Mouse (Mus musculus) hindbrain, embryonic 15.5 days (tissue): ENCODE data around the gene 1810010H24Rik. TPM values are rescaled to one million over a fixed set of nuclear protein-coding genes. Genes with fewer than 3 reads are reported as not detected.
"Not testable (repeated sequence)": the region's sequence is repeated elsewhere in the genome, so short reads cannot be mapped to it uniquely, and the experiment has no call there.

ENCODE experiments used
- ATAC-seq: fragments of 200-750 bp; cut with Nextera tagmentation; 2 replicates; pipeline ENCODE4 v1.8.0; 2017; ENCODE audit warnings: low read depth, moderate number of reproducible peaks, moderate TSS enrichment; ENCODE audit not compliant: low FRiP score
- H3K27ac ChIP-seq: fragments of 300-500 bp; sonication (generic); replicated peaks from 2 replicates; pipeline ENCODE4 v1.5.1; 2015; ENCODE audit warnings: mild to moderate bottlenecking, inconsistent platforms
- H3K27me3 ChIP-seq: fragments of 300-500 bp; sonication (generic); 2 replicates; pipeline ENCODE4 v1.6.1; 2015; ENCODE audit warnings: control low read depth, inconsistent platforms
- H3K36me3 ChIP-seq: fragments of 300-500 bp; sonication (generic); 2 replicates; pipeline ENCODE4 v1.6.1; 2015; ENCODE audit warnings: control low read depth, inconsistent platforms
- H3K4me1 ChIP-seq: fragments of 300-500 bp; sonication (generic); replicated peaks from 2 replicates; pipeline ENCODE4 v1.6.1; 2015; ENCODE audit warnings: control low read depth, inconsistent platforms
- H3K4me2 ChIP-seq: fragments of 300-500 bp; sonication (generic); 2 replicates; pipeline ENCODE4 v1.6.1; 2015; ENCODE audit warnings: moderate library complexity, mild to moderate bottlenecking, inconsistent platforms
- H3K4me3 ChIP-seq: fragments of 300-500 bp; sonication (generic); 2 replicates; pipeline ENCODE4 v1.5.1; 2015; ENCODE audit warnings: mild to moderate bottlenecking, inconsistent platforms
- H3K9ac ChIP-seq: fragments of 300-500 bp; sonication (generic); 2 replicates; pipeline ENCODE4 v1.6.1; 2015; ENCODE audit warnings: inconsistent platforms
- H3K9me3 ChIP-seq: fragments of 300-500 bp; sonication (generic); 2 replicates; pipeline ENCODE4 v1.6.1; 2016; ENCODE audit warnings: control low read depth, inconsistent platforms
- WGBS: fragments of 180-500 bp; shearing (Covaris S2); methylation state at CpG from one replicate; pipeline ENCODE4 v1.1.7; 2015; 5-methylcytosine and 5-hydroxymethylcytosine counted together
- polyA plus RNA-seq: library from polyadenylated mRNA; unstranded; fragments of >200 nt; fragmentation: Nextera tagmentation; extraction: Ambion mirVana; gene quantifications from 2 replicates; pipeline ENCODE4 v1.2.1, GENCODE M21; 2015

The 1810010H24Rik gene
- 6.1 and 6.3 TPM in 2 replicates for polyA plus RNA-seq

DNA sequence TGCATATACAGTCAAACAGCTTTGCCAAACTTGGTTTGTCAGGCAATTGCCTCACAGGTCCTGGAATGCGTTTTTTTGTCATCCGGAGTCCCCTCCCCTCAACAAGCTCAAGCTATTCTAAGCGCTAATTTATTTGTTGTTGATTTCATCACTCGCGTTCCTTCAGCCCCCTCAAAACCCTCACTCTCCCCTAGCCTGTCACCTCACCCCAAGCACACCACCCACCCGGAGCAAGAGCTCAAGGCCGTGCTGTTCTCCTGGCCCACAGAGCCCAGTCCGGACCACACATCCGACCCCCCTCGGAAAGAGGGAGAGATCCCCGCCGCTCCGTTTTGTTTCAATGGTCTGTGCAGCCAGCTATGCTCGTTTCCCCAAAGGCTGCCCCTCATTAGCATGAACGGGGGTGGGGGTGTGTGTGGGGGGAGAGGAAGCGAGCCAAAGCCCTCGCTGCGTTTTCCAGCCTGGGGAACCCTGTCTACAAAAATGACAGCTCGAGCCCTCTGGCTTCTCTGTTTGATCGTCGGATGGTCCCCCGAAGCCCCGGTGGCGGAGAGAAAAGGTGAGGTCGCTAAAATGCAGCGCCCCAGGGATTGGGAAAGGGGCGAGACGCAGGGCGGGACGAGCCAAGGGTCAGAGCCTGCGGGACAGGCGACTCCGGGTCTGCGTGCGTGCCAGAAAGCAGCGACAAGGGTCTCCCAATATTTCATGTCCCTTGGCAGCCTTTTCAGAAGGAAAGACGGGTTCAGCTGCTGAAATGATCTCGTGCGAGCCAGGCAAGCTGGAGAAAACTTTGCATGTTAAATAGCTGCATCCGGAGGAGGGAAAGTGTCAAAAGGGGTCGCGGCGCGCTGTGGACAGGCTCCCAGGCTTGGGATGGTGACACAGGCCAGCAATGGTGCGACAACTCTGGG, at the start of gene 1810010H24Rik:
Gene 1810010H24Rik, plus strand, starts transcription at position 271 of the 911 bp plus-strand sequence.
- under 1% methylated on average over 45 of the region's 45 CpGs for WGBS
- Histone ChIP-seq H3K27me3 (no peaks in the 10 kb centered on the region), H3K4me1 (peaks cover 37% of the 10 kb centered on the region), H3K9ac (peak within 1 kb of the TSS; percentile 66), H3K27ac (peak within 1 kb of the TSS; percentile 73), H3K9me3 (no peaks in the 10 kb centered on the region), H3K4me2 (peak within 1 kb of the TSS; percentile 97), H3K36me3 (no peaks in the 10 kb centered on the region), H3K4me3 (peak within 1 kb of the TSS; percentile 53)
- ATAC-seq, result peak; percentile 20; the same call in 1 of the 2 replicates

DNA sequence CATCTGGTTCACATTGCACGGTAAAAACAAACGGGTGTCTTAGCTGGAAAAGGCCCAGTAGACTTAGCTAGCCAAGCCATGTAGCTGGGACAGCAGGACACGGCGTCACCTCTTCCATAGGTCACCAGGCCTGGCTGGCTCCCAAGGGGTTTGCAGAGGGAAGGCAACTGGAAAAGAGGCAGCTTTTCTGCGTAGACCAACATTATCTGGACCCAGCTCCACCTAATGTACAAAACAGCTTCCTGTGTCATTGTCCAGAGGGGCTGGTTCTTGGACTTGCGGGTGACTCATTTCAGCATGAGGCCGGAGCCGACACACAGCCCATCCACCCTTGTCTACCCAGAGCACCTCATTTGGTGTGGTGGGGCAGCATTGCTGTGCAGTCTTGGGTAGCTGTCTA, 49.3 kb upstream of the 1810010H24Rik start:
- Histone ChIP-seq H3K4me1 (no peaks in the 10 kb centered on the region), H3K9ac (no peak overlapping the region), H3K4me2 (no peak overlapping the region), H3K27ac (no peak overlapping the region), H3K27me3 (no peaks in the 10 kb centered on the region), H3K4me3 (no peak overlapping the region), H3K9me3 (no peaks in the 10 kb centered on the region), H3K36me3 (no peaks in the 10 kb centered on the region)
- WGBS, result 88% methylated on average over 8 of the region's 8 CpGs
- ATAC-seq, result no peak

DNA sequence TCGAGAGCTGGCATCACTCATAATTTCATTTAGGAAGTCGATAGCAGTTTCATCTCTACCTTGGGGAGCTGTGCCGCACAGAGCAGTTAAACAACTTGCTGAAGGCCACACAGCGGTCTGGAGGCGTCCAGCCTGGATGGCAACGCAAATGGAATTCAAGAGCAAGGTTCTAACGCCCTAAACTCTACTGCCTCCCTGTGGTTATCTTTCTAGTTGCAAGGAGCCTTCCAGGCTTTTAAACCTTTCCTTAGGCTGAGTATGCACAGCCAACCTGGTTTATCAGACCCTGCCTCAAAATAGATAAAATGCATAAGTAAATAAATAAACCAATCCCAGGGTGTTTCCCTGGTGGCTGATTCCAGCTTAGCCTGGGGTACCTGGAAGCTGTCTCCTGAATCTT, 45.0 kb upstream of the 1810010H24Rik start:
- Histone ChIP-seq H3K4me1 (no peaks in the 10 kb centered on the region), H3K4me2 (no peak overlapping the region), H3K9me3 (no peaks in the 10 kb centered on the region), H3K9ac (no peak overlapping the region), H3K27me3 (no peaks in the 10 kb centered on the region), H3K27ac (no peak overlapping the region), H3K4me3 (no peak overlapping the region), H3K36me3 (no peaks in the 10 kb centered on the region)
- no peak for ATAC-seq
- WGBS, result 25% methylated on average over 7 of the region's 7 CpGs

DNA sequence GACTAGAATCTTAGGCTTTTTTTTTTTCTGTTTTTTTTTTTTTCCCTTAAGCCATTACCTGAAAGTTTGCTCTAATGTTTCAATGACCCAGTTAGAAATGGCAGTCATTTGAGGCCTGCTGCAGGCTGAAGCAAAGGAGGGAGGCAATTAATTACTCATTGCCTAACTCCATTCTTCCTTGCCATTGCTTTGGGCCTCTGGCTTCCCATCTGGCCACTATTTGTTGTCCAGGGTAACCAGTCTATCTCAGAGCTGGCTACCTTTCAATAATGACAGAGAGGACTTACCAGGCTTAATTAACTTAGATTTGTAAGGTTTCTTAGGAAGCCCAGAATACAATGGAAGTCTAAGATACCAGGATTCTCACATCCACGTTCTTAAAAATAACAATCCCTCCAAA, 43.7 kb upstream of the 1810010H24Rik start:
- Histone ChIP-seq H3K4me2 (no peak overlapping the region), H3K36me3 (no peaks in the 10 kb centered on the region)

DNA sequence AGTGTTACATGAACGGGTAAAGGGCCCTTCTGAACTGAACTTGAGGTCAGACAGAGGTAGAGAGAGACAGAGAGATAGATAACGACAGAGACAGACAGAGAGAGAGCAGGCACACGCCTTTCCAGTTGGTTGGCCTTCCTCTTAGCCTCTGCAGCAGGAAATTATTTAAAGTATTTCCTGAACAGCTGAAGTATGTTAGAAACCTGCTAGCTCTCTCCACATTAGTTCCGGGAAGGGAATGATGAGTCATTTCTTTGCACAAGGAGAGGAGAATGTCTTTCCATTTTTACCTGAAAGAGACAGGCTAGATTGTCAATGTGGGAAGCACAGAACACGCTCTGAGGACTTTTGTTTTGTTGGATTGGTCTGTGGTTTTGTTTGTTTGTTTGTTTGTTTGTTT, 43.1 kb upstream of the 1810010H24Rik start:
- no peaks in the 10 kb centered on the region for H3K9me3 ChIP-seq
- H3K4me1 ChIP-seq, result no peaks in the 10 kb centered on the region
- no peaks in the 10 kb centered on the region for H3K27me3 ChIP-seq
- no peak overlapping the region for H3K4me3 ChIP-seq
- no peak overlapping the region for H3K9ac ChIP-seq
- 63% methylated on average over 5 of the region's 5 CpGs for WGBS
- H3K36me3 ChIP-seq, result no peaks in the 10 kb centered on the region
- H3K27ac ChIP-seq, result no peak overlapping the region
- H3K4me2 ChIP-seq, result no peak overlapping the region
- ATAC-seq, result no peak

More for the DNA sequence above, 43.7 kb upstream of the 1810010H24Rik start:
- H3K27ac ChIP-seq, result no peak overlapping the region
- WGBS, result 38% methylated on average over 1 of the region's 1 CpGs
- no peaks in the 10 kb centered on the region for H3K9me3 ChIP-seq
- ATAC-seq, result no peak
- H3K4me3 ChIP-seq, result no peak overlapping the region
- H3K27me3 ChIP-seq, result no peaks in the 10 kb centered on the region
- H3K4me1 ChIP-seq, result no peaks in the 10 kb centered on the region
- H3K9ac ChIP-seq, result no peak overlapping the region

DNA sequence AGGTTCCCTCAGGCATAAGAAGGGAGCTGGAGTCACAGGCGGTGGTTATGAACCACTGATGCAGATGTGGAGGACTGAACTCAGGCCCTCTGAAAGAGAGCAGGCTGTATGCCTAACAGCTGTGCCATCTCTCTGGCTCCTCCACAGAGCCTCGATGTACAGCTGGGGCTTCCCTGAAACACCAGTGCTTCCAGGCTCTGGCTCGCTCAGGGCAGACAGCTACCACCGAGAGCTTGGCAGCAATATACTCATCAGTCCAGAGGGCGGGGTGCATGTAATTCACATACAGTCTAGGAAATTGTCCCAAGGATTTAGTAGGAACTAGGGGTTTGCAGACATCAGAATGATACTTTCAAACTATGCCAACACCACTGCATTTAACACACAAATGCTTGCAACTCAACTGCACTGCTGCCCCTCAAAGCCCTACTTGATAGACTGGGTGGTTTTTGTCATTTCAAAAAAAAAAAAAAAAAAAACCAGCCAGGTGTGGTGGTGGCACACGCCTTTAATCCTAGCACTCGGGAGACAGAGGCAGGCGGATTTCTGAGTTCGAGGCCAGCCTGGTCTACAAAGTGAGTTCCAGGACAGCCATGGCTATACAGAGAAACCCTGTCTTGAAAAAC, 39.4 kb upstream of the 1810010H24Rik start:
- H3K27ac ChIP-seq, ATAC-seq, H3K4me3 ChIP-seq, H3K4me2 ChIP-seq, H3K9ac ChIP-seq, H3K9me3 ChIP-seq, H3K4me1 ChIP-seq, H3K27me3 ChIP-seq: not testable (repeated sequence)
- peaks cover 28% of the 10 kb centered on the region for H3K36me3 ChIP-seq
- 92% methylated on average over 9 of the region's 9 CpGs for WGBS

DNA sequence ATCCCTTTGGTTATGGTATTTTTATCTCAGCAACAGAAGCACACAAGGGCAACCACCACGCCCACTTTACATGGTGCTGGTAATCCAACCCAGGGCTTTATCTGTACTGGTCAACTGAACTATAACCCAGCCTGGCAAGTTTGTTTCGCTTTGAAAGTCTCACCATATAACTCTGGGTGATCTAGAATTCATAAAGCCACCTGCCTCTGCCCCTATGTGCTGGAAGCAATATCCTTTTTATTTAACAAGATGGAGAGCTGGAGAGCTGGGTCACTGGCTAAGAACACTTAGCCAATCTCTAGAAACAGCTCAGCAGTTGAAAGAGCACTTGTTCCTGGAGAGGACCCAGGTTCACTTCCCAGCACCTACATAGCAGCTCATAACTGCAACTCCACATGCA, 38.1 kb upstream of the 1810010H24Rik start:
- no peak for ATAC-seq
- no peak overlapping the region for H3K4me2 ChIP-seq
- H3K4me3 ChIP-seq, result no peak overlapping the region
- H3K36me3 ChIP-seq, result peaks cover 34% of the 10 kb centered on the region
- H3K4me1 ChIP-seq, result no peaks in the 10 kb centered on the region
- 92% methylated on average over 2 of the region's 2 CpGs for WGBS
- H3K27me3 ChIP-seq, result no peaks in the 10 kb centered on the region
- no peak overlapping the region for H3K27ac ChIP-seq
- no peak overlapping the region for H3K9ac ChIP-seq
- no peaks in the 10 kb centered on the region for H3K9me3 ChIP-seq

DNA sequence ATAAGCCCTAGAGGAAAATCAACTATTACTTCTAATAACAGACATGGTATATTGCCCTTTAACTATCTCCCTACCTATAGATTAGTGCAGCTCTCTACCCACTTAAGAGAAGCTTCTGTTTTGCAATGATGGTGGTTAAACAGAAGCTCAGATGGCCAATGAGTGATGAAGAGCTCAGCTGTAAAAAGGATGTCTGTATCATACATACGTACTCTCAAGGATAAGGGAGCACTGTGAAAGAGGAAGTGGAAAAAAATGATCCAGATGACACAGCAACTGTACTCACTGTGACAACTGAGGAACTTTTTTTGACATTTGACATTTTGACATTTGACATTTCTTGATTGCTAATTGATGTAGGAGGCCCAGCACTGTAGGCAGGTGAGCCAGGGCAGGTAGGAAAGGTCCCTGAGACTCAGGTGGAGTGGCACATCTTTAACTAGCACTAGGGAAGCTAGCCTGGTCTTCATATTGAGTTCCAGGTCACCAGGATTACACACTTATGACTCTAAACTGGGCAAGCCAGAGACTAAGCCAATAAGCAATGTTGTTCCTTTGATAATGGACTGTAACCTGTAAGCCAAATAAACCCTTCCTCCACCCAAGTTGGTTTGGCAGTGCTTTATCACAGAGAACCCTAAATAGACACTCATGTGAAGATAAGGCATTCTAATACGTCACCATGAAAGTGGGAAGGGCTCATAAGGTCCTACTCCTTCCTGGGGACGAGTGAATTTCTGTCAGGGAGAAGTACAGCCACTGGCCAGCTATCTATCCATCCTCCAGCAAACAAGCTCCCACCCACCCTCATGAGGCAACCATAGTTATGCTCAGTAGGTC, 31.0 kb upstream of the 1810010H24Rik start:
- no peak overlapping the region for H3K9ac ChIP-seq
- ATAC-seq, result no peak
- no peak overlapping the region for H3K4me3 ChIP-seq
- peaks cover 57% of the 10 kb centered on the region for H3K36me3 ChIP-seq
- peaks cover 14% of the 10 kb centered on the region for H3K4me1 ChIP-seq
- 82% methylated on average over 3 of the region's 3 CpGs for WGBS
- no peak overlapping the region for H3K27ac ChIP-seq
- no peaks in the 10 kb centered on the region for H3K9me3 ChIP-seq
- no peak overlapping the region for H3K4me2 ChIP-seq
- H3K27me3 ChIP-seq, result no peaks in the 10 kb centered on the region

DNA sequence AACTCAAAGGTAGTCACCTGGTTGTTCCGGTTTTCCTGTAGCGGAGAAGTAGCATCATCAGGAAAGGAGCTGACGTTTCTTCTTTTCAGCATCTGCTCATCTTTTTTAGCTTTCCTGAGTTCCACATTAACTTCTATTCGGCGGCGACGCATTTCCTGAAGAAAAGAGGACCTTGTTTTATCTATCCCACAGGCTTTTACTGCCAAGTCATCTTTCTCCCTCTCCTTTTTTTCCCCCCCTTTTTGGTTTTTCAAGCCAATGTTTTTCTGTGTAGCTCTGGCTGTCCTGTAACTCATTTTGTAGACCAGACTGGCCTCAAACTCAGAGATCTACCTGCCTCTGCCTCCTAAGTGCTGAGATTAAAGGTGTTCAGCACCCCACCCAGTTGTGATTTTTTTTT, 29.0 kb upstream of the 1810010H24Rik start:
- not testable (repeated sequence) for H3K27ac ChIP-seq, ATAC-seq, H3K27me3 ChIP-seq, H3K9me3 ChIP-seq, H3K4me2 ChIP-seq, H3K9ac ChIP-seq, H3K4me3 ChIP-seq
- Histone ChIP-seq H3K4me1 (peaks cover 14% of the 10 kb centered on the region), H3K36me3 (peaks cover 39% of the 10 kb centered on the region)
- 93% methylated on average over 7 of the region's 7 CpGs for WGBS

DNA sequence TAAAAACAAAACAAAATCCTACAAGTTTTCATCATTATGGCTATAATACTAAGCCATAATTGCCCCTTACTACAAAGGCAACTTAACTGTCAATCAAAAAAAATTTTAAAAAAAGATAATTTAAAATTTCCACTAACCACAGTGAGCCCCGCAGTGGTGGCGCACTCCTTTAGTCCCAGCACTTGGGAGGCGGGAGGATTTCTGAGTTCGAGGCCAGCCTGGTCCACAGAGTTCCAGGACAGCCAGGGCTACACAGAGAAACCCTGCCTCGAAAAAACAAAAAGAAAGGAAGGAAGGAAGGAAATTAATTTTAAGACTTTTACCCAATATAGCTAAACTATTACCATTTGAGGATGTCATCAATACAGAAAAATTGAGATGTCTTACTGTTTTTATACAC, 27.5 kb upstream of the 1810010H24Rik start:
- 24% methylated on average over 5 of the region's 5 CpGs for WGBS
- Histone ChIP-seq H3K4me3 (peak overlapping the region; percentile 93), H3K9me3 (no peaks in the 10 kb centered on the region), H3K27me3 (no peaks in the 10 kb centered on the region), H3K4me2 (peak overlapping the region; percentile 63), H3K36me3 (peaks cover 34% of the 10 kb centered on the region), H3K9ac (peak overlapping the region; percentile 74), H3K27ac (peak overlapping the region; percentile 81; the same call in 1 of the 2 replicates), H3K4me1 (peaks cover 14% of the 10 kb centered on the region)
- ATAC-seq, result no peak

DNA sequence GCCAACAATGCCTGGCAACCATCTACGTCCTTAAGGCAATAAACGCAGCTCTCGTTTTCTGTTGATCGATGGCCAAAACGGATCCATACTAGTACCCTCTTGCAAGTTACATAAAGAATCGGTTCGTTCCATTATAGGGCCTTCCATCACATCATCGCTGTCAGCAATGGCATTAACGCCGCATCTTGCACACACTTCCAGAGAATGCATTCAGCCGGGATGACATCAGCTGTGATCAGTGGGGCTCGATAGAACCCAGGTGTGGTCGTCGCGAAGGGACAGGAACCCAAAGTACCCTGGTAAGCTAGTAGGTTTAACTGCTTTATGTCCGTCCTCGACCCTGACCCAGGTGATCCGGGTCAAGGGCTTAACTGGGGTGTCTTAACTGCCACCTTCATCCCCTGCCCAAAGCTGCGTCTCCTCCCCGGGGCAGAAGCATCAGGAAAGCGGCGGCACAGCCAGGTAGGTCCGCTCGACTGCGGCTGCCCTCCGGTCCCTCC, 26.8 kb upstream of the 1810010H24Rik start:
- ATAC-seq, result peak; percentile 46; the same call in 1 of the 2 replicates
- peak overlapping the region; percentile 63 for H3K4me2 ChIP-seq
- no peaks in the 10 kb centered on the region for H3K9me3 ChIP-seq
- peaks cover 29% of the 10 kb centered on the region for H3K36me3 ChIP-seq
- peak overlapping the region; percentile 81 for H3K27ac ChIP-seq
- peaks cover 14% of the 10 kb centered on the region for H3K4me1 ChIP-seq
- peak overlapping the region; percentile 93 for H3K4me3 ChIP-seq
- H3K27me3 ChIP-seq, result no peaks in the 10 kb centered on the region
- WGBS, result 0% methylated on average over 26 of the region's 26 CpGs
- H3K9ac ChIP-seq, result peak overlapping the region; percentile 74
